Mouse (Mus musculus) small intestine, adult 2 months (tissue): ENCODE data around the gene Cdk6.

Experiments
- CTCF ChIP-seq: fragments of 200-500 bp; IDR thresholded peaks from 2 replicates; pipeline ENCODE4 v1.5.1; 2012; ENCODE audit warnings: low read depth, mild to moderate bottlenecking, control low read depth, inconsistent platforms, low read length, moderate library complexity, mixed read lengths; ENCODE audit not compliant: insufficient replicate concordance, insufficient read length; ENCODE audit errors: extremely low read depth
- POLR2A ChIP-seq: fragments of 200-500 bp; IDR thresholded peaks from 2 replicates; pipeline ENCODE4 v1.6.1; 2012; ENCODE audit warnings: low read depth, mild to moderate bottlenecking, control low read depth, inconsistent platforms, low read length, moderate library complexity

DNA sequence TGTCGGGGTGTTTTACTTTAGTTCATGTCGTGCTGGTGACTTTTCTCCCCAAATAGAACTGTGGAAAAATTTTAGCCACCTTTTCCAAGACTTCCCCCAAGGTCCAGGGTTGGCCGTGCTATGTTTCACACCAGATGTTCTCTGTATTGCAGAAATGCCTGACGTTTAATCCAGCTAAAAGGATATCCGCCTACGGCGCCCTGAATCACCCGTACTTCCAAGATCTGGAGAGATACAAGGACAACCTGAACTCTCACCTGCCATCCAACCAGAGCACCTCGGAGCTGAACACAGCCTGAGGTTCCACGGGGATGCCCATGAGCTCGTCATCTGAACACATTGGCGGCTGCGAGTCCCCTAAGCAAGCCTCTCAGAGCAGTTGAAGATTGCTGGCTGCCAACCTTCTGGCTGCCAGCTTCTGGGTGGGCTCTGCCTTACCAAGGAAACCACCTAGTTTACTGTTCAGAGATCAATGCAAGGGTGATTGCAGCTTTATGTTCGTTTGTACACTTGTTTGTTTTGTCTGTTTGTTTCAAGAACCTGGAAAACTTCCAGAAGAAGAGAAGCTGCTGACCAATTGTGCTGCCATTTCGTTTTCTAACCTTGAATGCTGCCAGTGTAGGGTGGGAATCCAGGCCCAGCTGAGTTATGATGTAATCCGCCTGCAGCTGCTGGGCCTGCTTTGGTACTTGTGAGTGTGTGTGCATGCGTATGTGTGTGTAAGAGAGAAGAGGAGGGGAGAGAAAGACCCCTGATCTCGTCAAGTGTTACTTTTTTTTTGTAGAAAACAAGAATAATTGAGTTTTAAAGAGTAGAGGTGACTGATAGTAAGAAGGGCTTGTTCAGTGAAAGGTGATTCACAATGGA lies 179.4 kb downstream of the Cdk6 start:
- TF ChIP-seq CTCF (no peak), POLR2A (no peak)
